Mouse (Mus musculus): ENCODE data around the gene Cyp2c50. TPM values are rescaled to one million over a fixed set of nuclear protein-coding genes. Genes with fewer than 3 reads are reported as not detected.
"Not testable (repeated sequence)": the region's sequence is repeated elsewhere in the genome, so short reads cannot be mapped to it uniquely, and the experiment has no call there.

The Cyp2c50 gene
- polyA plus RNA-seq (2015; fragmentation: Nextera tagmentation; extraction: Ambion mirVana) = not detected in 2 replicates

DNA sequence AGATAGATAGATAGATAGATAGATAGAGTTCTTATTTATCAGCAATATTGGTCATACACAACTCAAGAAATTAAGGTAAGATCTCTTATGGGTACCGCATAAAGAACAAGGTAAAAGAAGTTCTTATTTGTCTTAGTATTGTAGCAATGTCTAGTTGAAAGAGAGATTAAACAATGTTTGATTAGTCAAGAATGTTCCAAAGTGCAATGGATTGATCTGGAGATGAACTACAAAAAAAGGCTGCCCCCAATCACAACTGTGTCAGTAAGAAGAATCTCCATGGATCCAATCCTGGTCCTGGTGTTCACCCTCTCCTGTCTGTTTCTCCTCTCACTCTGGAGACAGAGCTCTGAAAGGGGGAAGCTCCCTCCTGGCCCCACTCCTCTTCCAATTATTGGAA is at the start of gene Cyp2c50:
Cyp2c50 (plus strand) TSS at position 268 of the 400 bp plus-strand sequence.
- H3K9ac ChIP-seq; ATAC-seq (ENCODE audit: insufficient number of reproducible peaks, low FRiP score, low TSS enrichment, low read depth); H3K27ac ChIP-seq (replicated peaks); H3K9me3 ChIP-seq (replicated peaks); H3K4me1 ChIP-seq; H3K36me3 ChIP-seq; H3K4me3 ChIP-seq (replicated peaks); H3K4me2 ChIP-seq (replicated peaks); H3K27me3 ChIP-seq: not testable (repeated sequence)
- WGBS = 97% methylated on average over 1 of the region's 1 CpGs

DNA sequence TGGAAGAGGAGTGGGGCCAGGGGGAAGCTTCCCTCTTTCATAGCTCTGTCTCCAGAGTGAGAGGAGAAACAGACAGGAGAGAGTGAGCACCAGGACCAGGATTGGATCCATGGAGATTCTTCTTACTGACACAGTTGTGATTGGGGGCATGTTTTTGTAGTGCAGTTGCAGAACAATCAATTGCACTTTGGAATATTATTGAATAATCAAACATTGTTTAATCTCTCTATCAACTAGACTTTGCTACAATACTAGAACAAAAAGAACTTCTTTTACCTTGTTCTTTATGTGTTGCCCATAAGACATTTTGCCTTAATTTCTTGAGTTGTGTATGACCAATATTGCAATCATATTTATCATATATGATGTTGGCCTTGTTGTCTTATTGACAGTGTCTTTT is 15.8 kb upstream of the Cyp2c50 start, which contains the start of gene Cyp2c54:
Cyp2c54 (minus strand) TSS at position 127 of the 400 bp plus-strand sequence.
- Histone ChIP-seq H3K4me1 (no peaks in the 10 kb centered on the region), H3K4me3 (replicated peaks) (no peak within 1 kb of the TSS), H3K27me3 (no peaks in the 10 kb centered on the region), H3K9me3 (replicated peaks) (no peaks in the 10 kb centered on the region), H3K27ac (replicated peaks) (no peak within 1 kb of the TSS), H3K9ac (no peak within 1 kb of the TSS), H3K36me3 (no peaks in the 10 kb centered on the region), H3K4me2 (replicated peaks) (no peak within 1 kb of the TSS)
- no peak for ATAC-seq (ENCODE audit: insufficient number of reproducible peaks, low FRiP score, low TSS enrichment, low read depth)

DNA sequence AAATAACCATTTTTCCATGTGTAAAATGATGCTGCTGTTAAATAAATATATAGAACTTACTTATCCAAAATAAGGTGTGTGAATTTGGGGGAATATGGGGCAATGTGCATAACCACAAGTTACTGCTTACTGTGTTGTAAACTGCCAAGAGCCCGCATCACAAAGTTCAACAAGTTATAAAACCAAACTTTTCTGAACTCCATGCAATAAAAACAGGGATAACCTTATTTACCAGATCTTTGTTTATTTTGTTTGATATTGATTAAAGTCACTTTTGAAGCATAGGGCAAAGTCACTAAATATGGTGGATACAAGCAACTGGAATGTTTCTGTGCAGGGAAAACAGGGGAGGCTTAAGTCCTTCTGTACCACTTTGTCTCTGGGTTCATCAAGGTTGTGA is 1.1 kb upstream of the Cyp2c50 start:
- 88% methylated on average over 1 of the region's 1 CpGs for WGBS
- Histone ChIP-seq H3K4me3 (replicated peaks) (no peak overlapping the region), H3K27me3 (no peaks in the 10 kb centered on the region), H3K36me3 (no peaks in the 10 kb centered on the region), H3K9me3 (replicated peaks) (no peaks in the 10 kb centered on the region), H3K4me2 (replicated peaks) (no peak overlapping the region), H3K9ac (no peak overlapping the region), H3K27ac (replicated peaks) (no peak overlapping the region), H3K4me1 (no peaks in the 10 kb centered on the region)
- no peak for ATAC-seq (ENCODE audit: insufficient number of reproducible peaks, low FRiP score, low TSS enrichment, low read depth)

- no peak overlapping the region for H3K9ac ChIP-seq
- no peak overlapping the region for H3K4me2 ChIP-seq (replicated peaks)
- H3K27me3 ChIP-seq = no peaks in the 10 kb centered on the region
- H3K27ac ChIP-seq (replicated peaks) = no peak overlapping the region
- H3K4me3 ChIP-seq (replicated peaks) = no peak overlapping the region
- H3K9me3 ChIP-seq (replicated peaks) = no peaks in the 10 kb centered on the region
- no peak for ATAC-seq (ENCODE audit: insufficient number of reproducible peaks, low FRiP score, low TSS enrichment, low read depth)
- H3K36me3 ChIP-seq = no peaks in the 10 kb centered on the region
- H3K4me1 ChIP-seq = no peaks in the 10 kb centered on the region
- WGBS = 77% methylated on average over 3 of the region's 3 CpGs
Measured at GRCm38 (mm10) chr19:40091111-40091510, 1.6 kb downstream of the Cyp2c50 start.

DNA sequence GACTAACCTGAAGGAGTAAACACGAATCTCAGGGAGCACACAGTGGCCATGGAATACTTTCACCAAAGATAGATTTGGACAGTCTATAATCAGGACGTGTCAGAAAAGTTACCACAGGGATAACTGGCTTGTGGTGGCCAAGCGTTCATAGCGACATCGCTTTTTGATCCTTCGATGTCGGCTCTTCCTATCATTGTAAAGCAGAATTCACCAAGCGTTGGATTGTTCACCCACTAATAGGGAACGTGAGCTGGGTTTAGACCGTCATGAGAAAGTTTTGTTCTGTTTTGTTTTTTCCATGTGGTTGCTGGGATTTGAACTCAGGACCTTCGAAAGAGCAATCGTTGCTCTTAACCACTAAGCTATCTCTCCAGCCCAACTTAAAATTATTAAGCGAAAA is 30.1 kb downstream of the Cyp2c50 start:
- not testable (repeated sequence) for H3K9me3 ChIP-seq (replicated peaks); H3K9ac ChIP-seq; H3K36me3 ChIP-seq; ATAC-seq (ENCODE audit: insufficient number of reproducible peaks, low FRiP score, low TSS enrichment, low read depth); H3K27me3 ChIP-seq; H3K27ac ChIP-seq (replicated peaks); H3K4me1 ChIP-seq; H3K4me2 ChIP-seq (replicated peaks); H3K4me3 ChIP-seq (replicated peaks)
- 74% methylated on average over 13 of the region's 13 CpGs for WGBS

DNA sequence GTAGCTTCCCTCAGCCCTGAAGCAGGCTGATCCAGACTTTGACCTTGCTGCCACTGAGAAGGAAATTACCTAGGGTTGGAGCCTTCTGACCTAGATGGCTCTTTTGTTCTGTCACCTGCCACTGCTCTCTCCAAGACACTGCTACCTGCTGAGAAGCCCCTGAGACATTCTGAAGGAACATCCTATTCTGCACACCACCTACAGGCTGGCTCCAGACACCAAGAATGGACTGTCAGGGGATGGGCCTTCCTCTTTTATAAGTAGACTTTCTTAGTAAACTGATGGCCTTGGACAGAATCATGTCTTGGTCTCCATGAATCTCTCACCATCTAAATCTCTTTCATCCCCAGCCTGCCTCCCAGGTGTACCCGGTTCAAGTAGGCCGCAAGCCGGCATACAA is 35.7 kb downstream of the Cyp2c50 start:
- ATAC-seq (ENCODE audit: insufficient number of reproducible peaks, low FRiP score, low TSS enrichment, low read depth); H3K9ac ChIP-seq; H3K4me2 ChIP-seq (replicated peaks); H3K4me1 ChIP-seq; H3K27me3 ChIP-seq; H3K4me3 ChIP-seq (replicated peaks); H3K36me3 ChIP-seq; H3K9me3 ChIP-seq (replicated peaks); H3K27ac ChIP-seq (replicated peaks): not testable (repeated sequence)
- 83% methylated on average over 3 of the region's 3 CpGs for WGBS

DNA sequence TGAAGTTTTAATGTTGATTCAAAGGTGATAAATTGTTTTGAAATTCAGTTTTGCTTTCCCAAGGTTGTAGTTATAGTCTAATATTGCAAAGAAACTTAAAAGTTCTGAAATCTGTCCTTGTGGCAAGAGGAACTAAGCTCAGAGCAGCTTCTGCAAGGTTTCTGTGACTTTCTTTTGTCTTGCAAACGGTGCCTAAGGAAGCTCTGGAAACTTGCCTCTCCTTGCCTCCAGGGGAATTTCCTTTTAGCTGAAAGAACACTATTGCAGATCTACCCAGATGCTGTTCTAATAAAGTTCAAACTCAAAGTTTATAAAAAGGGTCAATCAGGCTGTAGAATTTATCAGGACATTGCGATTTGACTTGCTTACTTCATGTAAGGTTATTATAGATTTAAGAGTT is 37.5 kb downstream of the Cyp2c50 start:
- H3K27ac ChIP-seq (replicated peaks); H3K36me3 ChIP-seq; H3K4me2 ChIP-seq (replicated peaks); H3K9me3 ChIP-seq (replicated peaks); ATAC-seq (ENCODE audit: insufficient number of reproducible peaks, low FRiP score, low TSS enrichment, low read depth); H3K4me3 ChIP-seq (replicated peaks); H3K4me1 ChIP-seq; H3K9ac ChIP-seq; H3K27me3 ChIP-seq: not testable (repeated sequence)
- WGBS = 27% methylated on average over 2 of the region's 2 CpGs

Other genes with a start within 250 kb of the Cyp2c50 start
- not detected in 2 replicates for gene Cyp2c69, start 202.9 kb upstream of the Cyp2c50 start, polyA plus RNA-seq (2015; fragmentation: Nextera tagmentation; extraction: Ambion mirVana)
- not detected in 2 replicates for gene Cyp2c37, start 97.3 kb upstream of the Cyp2c50 start, polyA plus RNA-seq (2015; fragmentation: Nextera tagmentation; extraction: Ambion mirVana)
- gene Cyp2c54, start 15.9 kb upstream of the Cyp2c50 start, polyA plus RNA-seq (2015; fragmentation: Nextera tagmentation; extraction: Ambion mirVana) = not detected in 2 replicates
- not detected in 2 replicates for gene Cyp2c70, start 97.6 kb downstream of the Cyp2c50 start, polyA plus RNA-seq (2015; fragmentation: Nextera tagmentation; extraction: Ambion mirVana)
- 151 and 164 TPM in 2 replicates for gene Pdlim1, start 182.2 kb downstream of the Cyp2c50 start, polyA plus RNA-seq (2015; fragmentation: Nextera tagmentation; extraction: Ambion mirVana)